Mouse (Mus musculus): Measurements from ENCODE around the gene Pdxk. TPM values are rescaled to one million over a fixed set of nuclear protein-coding genes. Genes with fewer than 3 reads are reported as not detected.

Pdxk gene
- polyA plus RNA-seq, 1 experiment from 2014 or later = 20.4 TPM

DNA sequence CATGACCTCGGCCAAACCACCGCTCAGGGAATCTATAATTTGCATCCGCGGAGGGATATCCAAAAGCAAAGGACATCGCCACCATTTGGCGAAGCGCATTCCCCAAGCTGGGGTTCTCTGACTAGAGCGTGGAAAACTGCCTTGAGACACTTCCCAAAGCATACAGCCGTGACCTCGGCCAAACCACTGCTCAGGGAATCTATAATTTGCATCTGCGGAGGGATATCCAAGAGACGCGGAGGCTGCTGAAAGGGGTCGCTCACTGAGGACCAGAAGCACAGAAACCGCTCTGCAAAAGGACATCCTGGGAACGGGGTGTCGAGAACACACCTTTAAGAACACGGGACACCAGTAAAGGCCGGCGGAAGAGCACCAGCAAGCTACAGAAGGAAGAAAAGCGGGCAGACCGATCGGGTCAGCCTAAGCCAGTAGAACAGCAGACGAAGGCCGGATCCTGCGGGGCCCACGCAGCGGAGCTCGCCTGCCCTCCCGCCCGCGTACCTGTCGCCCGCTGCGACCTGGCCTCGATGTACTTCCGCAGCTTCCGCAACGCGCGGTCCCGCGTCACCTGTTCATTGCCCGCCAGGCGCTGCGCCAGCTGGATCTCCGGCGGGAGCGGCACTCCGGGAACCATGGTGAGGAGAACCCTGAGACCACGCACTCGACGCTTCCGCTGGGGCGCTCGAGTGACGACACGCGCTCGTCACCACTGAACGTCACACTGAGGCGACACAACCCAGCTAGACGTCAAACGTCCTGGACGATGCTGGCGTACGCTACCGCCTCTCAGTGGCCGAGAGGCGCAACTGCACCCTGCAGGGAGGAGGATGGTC lies 52.2 kb downstream of the Pdxk start, which contains the start of gene Rrp1:
Rrp1 (minus strand) TSS at position 725 of the 833 bp plus-strand sequence.
- Histone ChIP-seq H3K36me3 (peaks cover 37% of the 10 kb centered on the region), H3K9me3 (replicated peaks) (no peaks in the 10 kb centered on the region), H3K27ac (peak within 1 kb of the TSS; percentile 92), H3K4me3 (replicated peaks) (peak within 1 kb of the TSS; percentile 63), H3K4me1 (peaks cover 19% of the 10 kb centered on the region), H3K9ac (peak within 1 kb of the TSS; percentile 70), H3K4me2 (peak within 1 kb of the TSS; percentile 82), H3K27me3 (no peaks in the 10 kb centered on the region)
- under 1% methylated on average over 69 of the region's 70 CpGs for WGBS
- ATAC-seq (replicated peaks; ENCODE audit: low FRiP score) = peak; percentile 93

DNA sequence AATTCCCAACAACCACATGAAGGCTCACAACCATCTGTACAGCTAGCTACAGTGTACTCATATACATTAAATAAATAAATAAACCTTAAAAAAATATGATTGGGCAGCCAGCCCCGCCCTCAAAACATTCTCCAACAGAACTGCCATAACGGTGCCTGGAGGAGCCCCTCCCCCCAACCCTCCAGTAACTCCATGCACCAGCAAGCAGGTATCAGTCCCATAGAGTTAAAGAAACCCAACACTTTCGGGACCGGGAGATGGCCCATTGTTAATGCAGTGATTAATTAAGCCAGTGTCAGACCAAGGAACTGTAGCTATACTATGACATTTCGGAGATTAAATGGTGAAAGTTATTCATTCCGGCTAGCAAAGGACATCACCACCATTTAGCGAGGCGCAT lies 52.9 kb downstream of the Pdxk start:
- ATAC-seq (replicated peaks; ENCODE audit: low FRiP score) = 0 out of 2 replicates have a peak, but pooled peaks have one; percentile 26
- no peaks in the 10 kb centered on the region for H3K9me3 ChIP-seq (replicated peaks)

DNA sequence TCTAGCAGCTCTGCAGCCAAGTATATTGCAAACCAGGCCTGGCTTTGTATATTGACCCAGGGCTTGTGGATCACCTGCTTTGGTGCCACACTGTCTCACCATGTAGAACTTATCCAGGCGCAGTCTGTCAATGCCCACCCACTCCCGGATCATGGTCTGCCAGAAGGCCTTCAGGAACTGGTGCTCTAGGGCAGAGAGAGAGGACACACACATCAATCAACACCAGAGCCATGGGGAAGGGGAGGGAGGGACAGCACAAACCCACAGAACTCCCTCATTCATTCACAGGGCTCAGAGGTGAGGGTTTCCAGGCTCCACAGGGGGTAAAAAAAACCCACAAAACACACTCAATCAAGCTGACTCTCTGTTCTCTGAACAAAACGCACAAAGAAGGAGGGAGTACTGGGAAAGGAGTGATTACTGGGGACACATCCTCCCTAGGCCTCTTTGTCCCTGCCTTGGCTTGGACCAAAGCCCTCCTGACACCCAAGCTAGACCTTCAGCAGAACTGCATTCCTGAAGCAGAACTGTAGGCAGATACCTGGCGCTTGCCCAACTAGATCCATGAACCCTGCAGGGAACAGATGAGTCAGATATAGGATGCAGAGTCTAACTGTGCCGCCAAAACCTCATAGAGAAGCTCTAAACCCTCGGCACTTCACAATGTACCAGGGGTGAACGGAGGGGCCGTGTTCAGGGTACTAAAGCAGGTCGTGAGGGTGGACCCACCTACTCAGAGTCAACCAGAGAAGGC lies 55.6 kb downstream of the Pdxk start:
- H3K9me3 ChIP-seq (replicated peaks) = no peaks in the 10 kb centered on the region
- H3K4me1 ChIP-seq = peaks cover 19% of the 10 kb centered on the region
- ATAC-seq (replicated peaks; ENCODE audit: low FRiP score) = no peak
- 81% methylated on average over 9 of the region's 9 CpGs for WGBS
- no peak overlapping the region for H3K4me3 ChIP-seq (replicated peaks)
- peaks cover 69% of the 10 kb centered on the region for H3K36me3 ChIP-seq
- no peak overlapping the region for H3K9ac ChIP-seq
- H3K27me3 ChIP-seq = no peaks in the 10 kb centered on the region
- H3K27ac ChIP-seq = no peak overlapping the region
- H3K4me2 ChIP-seq = no peak overlapping the region

More for the DNA sequence above, 52.9 kb downstream of the Pdxk start:
- WGBS = 9% methylated on average over 8 of the region's 8 CpGs
- H3K27ac ChIP-seq = peak overlapping the region; percentile 92
- peaks cover 19% of the 10 kb centered on the region for H3K4me1 ChIP-seq
- H3K4me3 ChIP-seq (replicated peaks) = peak overlapping the region; percentile 63
- peaks cover 44% of the 10 kb centered on the region for H3K36me3 ChIP-seq
- peak overlapping the region; percentile 70 for H3K9ac ChIP-seq
- no peaks in the 10 kb centered on the region for H3K27me3 ChIP-seq
- H3K4me2 ChIP-seq = peak overlapping the region; percentile 82

DNA sequence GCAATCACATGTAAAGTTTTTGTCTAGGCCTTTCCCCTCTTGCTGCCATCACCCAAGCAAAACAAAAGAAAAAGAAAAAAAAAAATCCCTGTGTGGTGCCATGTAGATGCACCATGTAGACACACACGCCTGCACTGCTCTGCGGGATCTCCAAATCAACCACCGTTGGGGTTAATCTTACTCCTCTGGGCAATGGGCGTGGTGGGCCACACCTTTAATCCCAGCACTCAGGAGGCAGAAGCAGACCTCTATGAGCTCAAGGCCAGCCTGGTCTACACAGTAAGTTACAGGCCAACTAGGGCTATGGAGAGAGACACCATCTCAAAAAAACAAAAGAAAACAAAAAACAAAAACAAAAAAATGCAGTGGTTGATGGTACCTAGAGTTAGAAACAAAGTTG lies 57.6 kb downstream of the Pdxk start:
- WGBS = 96% methylated on average over 4 of the region's 4 CpGs
- H3K27me3 ChIP-seq = no peaks in the 10 kb centered on the region
- H3K36me3 ChIP-seq = peaks cover 90% of the 10 kb centered on the region
- peaks cover 14% of the 10 kb centered on the region for H3K4me1 ChIP-seq
- no peak for ATAC-seq (replicated peaks; ENCODE audit: low FRiP score)
- no peak overlapping the region for H3K4me3 ChIP-seq (replicated peaks)
- no peak overlapping the region for H3K9ac ChIP-seq
- H3K4me2 ChIP-seq = no peak overlapping the region
- H3K9me3 ChIP-seq (replicated peaks) = no peaks in the 10 kb centered on the region
- H3K27ac ChIP-seq = no peak overlapping the region

DNA sequence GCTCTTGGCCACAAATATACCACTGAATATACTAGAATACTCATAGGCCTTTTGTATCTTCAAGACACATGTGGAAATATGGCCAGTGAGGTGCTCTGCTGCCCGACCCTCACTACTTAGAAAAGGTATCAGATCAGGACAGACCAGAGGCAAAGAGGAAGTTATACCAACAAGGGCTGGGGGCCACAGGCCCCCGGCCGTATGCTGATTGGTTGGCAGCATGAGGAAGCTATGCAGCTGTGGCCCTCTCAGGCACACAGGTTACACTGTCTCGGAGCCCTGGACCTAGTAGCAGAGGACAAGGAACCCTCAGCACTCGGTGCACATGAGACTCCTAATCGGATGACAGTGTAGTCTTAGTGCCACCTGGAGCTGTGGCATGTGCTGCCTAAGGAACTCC lies 58.6 kb downstream of the Pdxk start:
- 87% methylated on average over 6 of the region's 6 CpGs for WGBS
- no peaks in the 10 kb centered on the region for H3K27me3 ChIP-seq
- peaks cover 99% of the 10 kb centered on the region for H3K36me3 ChIP-seq
- H3K27ac ChIP-seq = no peak overlapping the region
- H3K4me3 ChIP-seq (replicated peaks) = no peak overlapping the region
- H3K4me2 ChIP-seq = no peak overlapping the region
- H3K4me1 ChIP-seq = peaks cover 5% of the 10 kb centered on the region; the same call in 1 of the 2 replicates
- no peak for ATAC-seq (replicated peaks; ENCODE audit: low FRiP score)
- H3K9ac ChIP-seq = no peak overlapping the region
- H3K9me3 ChIP-seq (replicated peaks) = no peaks in the 10 kb centered on the region

DNA sequence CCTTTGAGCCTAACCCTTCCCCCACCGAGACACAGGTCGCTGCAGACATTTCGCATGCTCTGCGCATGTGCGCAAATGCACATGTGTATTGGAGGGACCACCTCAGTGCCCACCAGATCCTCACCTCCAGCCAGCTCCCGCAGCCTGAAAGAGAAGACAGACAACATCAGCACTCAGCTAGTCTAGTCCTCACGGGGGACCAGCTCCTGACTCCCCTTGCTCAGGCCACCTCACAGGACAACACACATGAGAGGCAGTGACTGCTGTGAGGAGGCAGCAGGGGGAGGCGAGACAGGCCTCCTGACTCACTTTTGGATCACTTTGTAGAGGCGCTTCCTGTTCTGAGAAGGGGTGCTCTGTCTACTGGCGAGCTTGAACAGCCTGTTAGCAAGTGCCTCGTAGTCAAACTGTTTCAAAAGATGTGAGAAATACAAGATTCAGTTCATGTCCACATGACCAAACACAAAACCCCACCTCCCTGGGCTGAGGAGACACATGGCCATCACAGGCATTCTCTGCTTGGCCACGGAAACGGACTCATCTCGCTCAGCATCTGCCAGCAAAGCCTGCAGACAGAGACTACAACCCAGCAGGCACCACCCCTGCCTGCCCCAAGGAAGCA lies 62.4 kb downstream of the Pdxk start:
- ATAC-seq (replicated peaks; ENCODE audit: low FRiP score) = no peak
- 90% methylated on average over 14 of the region's 14 CpGs for WGBS

DNA sequence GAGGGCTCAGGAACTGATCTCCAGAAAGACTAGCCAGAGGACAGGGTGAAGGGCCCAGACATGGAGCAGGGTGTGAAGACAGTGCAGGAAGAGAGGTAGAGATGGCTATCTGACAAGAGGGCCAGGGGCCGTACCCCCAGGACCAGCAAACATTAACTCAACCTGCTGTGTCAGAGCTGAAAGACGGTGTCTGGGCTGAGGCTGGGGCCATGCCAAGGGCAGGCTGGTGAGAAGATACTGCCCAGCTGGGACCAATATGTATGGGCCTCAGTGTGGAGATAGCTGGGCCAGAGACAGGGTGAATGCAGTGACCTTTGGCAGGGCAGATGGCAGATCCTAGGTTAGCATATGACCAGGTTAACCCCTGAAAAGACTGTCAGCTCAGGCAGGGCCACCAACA lies 63.6 kb downstream of the Pdxk start:
- ATAC-seq (replicated peaks; ENCODE audit: low FRiP score) = no peak
- Histone ChIP-seq H3K9ac (no peak overlapping the region), H3K36me3 (peaks cover 62% of the 10 kb centered on the region), H3K4me3 (replicated peaks) (no peak overlapping the region), H3K4me1 (peaks cover 30% of the 10 kb centered on the region), H3K27me3 (no peaks in the 10 kb centered on the region), H3K9me3 (replicated peaks) (no peaks in the 10 kb centered on the region), H3K27ac (no peak overlapping the region), H3K4me2 (no peak overlapping the region)
- 80% methylated on average over 2 of the region's 2 CpGs for WGBS

More for the DNA sequence above, 62.4 kb downstream of the Pdxk start:
- H3K27ac ChIP-seq = no peak overlapping the region
- no peak overlapping the region for H3K4me3 ChIP-seq (replicated peaks)
- no peak overlapping the region for H3K9ac ChIP-seq
- H3K4me1 ChIP-seq = peaks cover 25% of the 10 kb centered on the region
- no peaks in the 10 kb centered on the region for H3K9me3 ChIP-seq (replicated peaks)
- H3K4me2 ChIP-seq = no peak overlapping the region
- no peaks in the 10 kb centered on the region for H3K27me3 ChIP-seq
- peaks cover 75% of the 10 kb centered on the region for H3K36me3 ChIP-seq

DNA sequence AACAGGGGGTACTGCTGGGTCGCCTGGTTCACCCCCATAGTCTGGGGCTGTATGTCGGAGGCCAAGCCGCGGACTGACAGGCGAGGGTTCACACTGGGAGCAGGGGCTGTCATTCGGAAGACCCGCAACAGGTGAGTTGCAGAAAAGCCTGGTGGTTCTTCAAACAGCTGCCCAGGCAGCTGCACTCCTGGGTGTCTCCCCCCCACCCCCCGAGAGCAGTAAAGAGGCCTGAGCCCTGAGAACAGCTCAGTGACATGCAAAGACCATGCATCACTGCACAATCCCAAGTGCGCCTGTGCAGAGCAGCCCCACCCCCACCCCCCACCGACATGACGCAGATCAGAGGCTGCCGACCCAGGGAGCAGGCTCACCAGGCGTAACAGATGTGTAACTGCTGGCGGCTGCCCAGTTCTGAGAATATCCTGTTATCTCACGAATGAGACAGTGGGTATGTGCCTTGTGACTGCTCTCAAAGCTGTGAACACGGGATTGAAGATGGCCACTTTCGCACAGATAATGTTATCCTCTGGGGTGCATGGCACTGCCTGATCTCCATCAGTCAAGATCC lies 65.6 kb downstream of the Pdxk start:
- no peak overlapping the region for H3K4me3 ChIP-seq (replicated peaks)
- H3K4me2 ChIP-seq = peak overlapping the region; percentile 36
- H3K4me1 ChIP-seq = peaks cover 35% of the 10 kb centered on the region
- no peaks in the 10 kb centered on the region for H3K9me3 ChIP-seq (replicated peaks)
- peak; percentile 75 for ATAC-seq (replicated peaks; ENCODE audit: low FRiP score)
- H3K27ac ChIP-seq = peak overlapping the region; percentile 66
- peaks cover 44% of the 10 kb centered on the region for H3K36me3 ChIP-seq
- WGBS = 29% methylated on average over 17 of the region's 17 CpGs
- H3K9ac ChIP-seq = no peak overlapping the region
- no peaks in the 10 kb centered on the region for H3K27me3 ChIP-seq

DNA sequence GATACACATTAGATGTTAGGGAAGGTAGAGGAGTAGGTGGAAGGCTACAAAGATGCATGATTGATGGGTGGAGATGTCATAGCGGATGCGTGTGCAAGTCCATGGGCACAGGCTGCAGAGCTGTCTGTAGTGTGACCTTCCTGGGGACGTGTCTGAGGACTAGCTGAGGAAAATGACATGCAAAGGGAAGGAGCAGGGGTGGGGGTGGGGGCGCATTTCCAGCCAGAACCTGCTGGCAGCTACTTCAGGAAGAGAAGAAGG lies 68.2 kb downstream of the Pdxk start:
- Histone ChIP-seq H3K4me1 (peaks cover 40% of the 10 kb centered on the region), H3K27me3 (peaks cover 10% of the 10 kb centered on the region), H3K4me2 (no peak overlapping the region), H3K36me3 (peaks cover 18% of the 10 kb centered on the region), H3K9me3 (replicated peaks) (no peaks in the 10 kb centered on the region), H3K9ac (no peak overlapping the region), H3K27ac (no peak overlapping the region), H3K4me3 (replicated peaks) (no peak overlapping the region)
- 62% methylated on average over 4 of the region's 4 CpGs for WGBS
- no peak for ATAC-seq (replicated peaks; ENCODE audit: low FRiP score)

DNA sequence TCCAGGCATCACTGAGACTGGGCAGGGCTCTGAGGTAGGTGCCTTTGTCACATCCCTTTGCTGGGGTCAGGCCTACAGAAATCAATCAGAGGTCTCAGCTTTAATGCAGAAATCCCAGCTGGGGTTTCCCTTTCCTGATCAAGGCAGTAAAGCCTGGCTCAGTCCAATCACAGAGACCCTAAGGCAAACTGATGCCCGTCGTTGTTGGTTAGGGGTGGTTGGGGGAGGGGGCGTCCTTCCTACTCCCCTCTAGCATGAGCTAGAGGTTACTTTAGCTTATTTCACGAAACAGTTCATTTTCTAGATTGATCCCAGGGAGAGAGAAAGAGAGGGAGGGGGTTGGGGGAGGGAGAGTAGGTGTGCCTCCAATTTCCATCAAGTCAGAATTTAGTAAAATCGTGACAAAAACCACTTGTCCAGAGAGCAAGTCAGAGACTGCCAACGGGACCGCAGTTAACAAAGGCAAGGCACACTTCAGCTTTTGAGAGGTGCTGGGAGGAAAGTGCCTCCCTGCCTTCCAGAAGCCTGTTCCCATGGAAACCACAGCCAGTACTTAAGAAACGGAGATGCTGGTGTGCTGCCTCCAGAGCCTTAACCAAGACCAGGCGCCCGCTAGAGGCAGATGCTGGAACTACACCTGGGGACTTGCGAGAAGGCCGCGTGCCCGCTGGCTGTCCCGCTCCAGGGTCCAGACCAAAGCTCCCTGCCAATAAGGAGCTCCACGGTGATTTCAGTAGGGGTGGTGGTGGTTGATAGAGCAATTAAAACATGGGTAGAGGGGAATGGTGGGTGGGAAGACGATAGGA lies 68.8 kb downstream of the Pdxk start:
- Histone ChIP-seq H3K9me3 (replicated peaks) (no peaks in the 10 kb centered on the region), H3K4me2 (no peak overlapping the region), H3K4me1 (peaks cover 42% of the 10 kb centered on the region), H3K4me3 (replicated peaks) (no peak overlapping the region), H3K9ac (no peak overlapping the region), H3K36me3 (peaks cover 13% of the 10 kb centered on the region), H3K27me3 (peaks cover 15% of the 10 kb centered on the region), H3K27ac (no peak overlapping the region)
- 6% methylated on average over 17 of the region's 17 CpGs for WGBS
- ATAC-seq (replicated peaks; ENCODE audit: low FRiP score) = peak; percentile 41; the same call in 1 of the 2 replicates

DNA sequence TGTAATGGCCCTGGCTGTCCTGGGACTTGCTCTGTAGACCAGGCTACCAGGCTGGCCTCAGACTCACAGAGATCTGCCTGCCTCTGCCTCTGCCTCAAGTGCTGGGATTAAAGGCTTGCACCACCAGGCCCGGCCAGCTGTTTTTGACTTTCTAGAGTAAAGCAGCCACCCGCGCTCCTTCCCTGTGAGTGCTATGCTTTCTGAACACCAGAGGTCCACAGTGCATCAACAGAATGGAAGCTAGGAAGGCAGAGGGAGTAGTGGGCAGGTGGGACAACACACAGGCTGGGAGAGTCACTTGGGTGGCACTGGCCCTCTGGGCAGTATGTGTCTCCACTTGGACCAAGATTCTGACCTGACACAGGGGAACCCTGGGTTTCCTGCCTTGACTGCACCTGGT lies 69.4 kb downstream of the Pdxk start:
- Histone ChIP-seq H3K9ac (no peak overlapping the region), H3K36me3 (peaks cover 6% of the 10 kb centered on the region), H3K4me3 (replicated peaks) (no peak overlapping the region), H3K9me3 (replicated peaks) (no peaks in the 10 kb centered on the region), H3K4me1 (peaks cover 43% of the 10 kb centered on the region), H3K4me2 (no peak overlapping the region), H3K27ac (no peak overlapping the region), H3K27me3 (peaks cover 22% of the 10 kb centered on the region)
- WGBS = 81% methylated on average over 3 of the region's 3 CpGs
- no peak for ATAC-seq (replicated peaks; ENCODE audit: low FRiP score)

All from kidney, embryonic 15.5 days (tissue).